Mouse (Mus musculus): ENCODE data around the gene 1110004F10Rik.

DNA sequence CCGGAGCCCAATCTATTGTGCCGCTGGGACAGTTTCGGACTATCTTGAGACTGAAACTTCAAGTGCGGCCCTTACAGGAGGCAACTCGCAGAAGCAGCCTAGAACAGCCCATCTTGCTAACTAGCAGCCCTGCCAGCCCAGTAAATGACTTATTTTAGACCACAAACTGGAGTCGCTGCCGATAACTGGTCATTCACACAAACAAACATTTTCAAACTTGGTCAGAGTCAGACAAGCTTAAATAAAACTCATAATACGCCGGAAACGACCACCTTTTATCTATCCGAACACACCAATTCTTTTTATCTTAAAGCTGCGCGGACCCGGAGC, 7.8 kb upstream of the 1110004F10Rik start:
- TF ChIP-seq USF1 (IDR thresholded peaks at IDR 0.05; ENCODE audit: low read depth), result no peak
- TF ChIP-seq SRF (IDR thresholded peaks at IDR 0.05; ENCODE audit: control insufficient read depth, insufficient read length, low read depth), result no peak
- no peak for TF ChIP-seq MAX (IDR thresholded peaks at IDR 0.05; ENCODE audit: low read depth)
- TF ChIP-seq POLR2A (IDR thresholded peaks at IDR 0.05; ENCODE audit: insufficient read length, low read depth), result no peak
- no peak for TF ChIP-seq TCF12 (IDR thresholded peaks at IDR 0.05; ENCODE audit: insufficient read depth, poor library complexity, severe bottlenecking)
- no peak for TF ChIP-seq TCF3 (IDR thresholded peaks at IDR 0.05; ENCODE audit: insufficient read length, low read depth)
- no peak for TF ChIP-seq E2F4 (IDR thresholded peaks at IDR 0.05; ENCODE audit: insufficient read depth)
- TF ChIP-seq MYOG (IDR thresholded peaks at IDR 0.05; ENCODE audit: control insufficient read depth in 1 of 3, insufficient read depth in 1 of 3, insufficient read length in 2 of 3, low read depth in 2 of 3), result no peak
- no peak for TF ChIP-seq MYOD1 (IDR thresholded peaks at IDR 0.05; ENCODE audit: control insufficient read depth in 1 of 3, insufficient read length in 2 of 3, low read depth in 2 of 3)
- no peak for TF ChIP-seq REST (IDR thresholded peaks at IDR 0.05; ENCODE audit: insufficient read depth, insufficient read length)
- no peak for TF ChIP-seq POLR2AphosphoS2 (IDR thresholded peaks at IDR 0.05; ENCODE audit: insufficient read length, low read depth)
